Mouse (Mus musculus) stomach, embryonic 14.5 days (tissue): ENCODE data around the gene Tsks. TPM values are rescaled to one million over a fixed set of nuclear protein-coding genes. Genes with fewer than 3 reads are reported as not detected.
A peak's percentile ranks its signal among the peaks of the same experiment; 100 is the strongest.

Source experiments
- ATAC-seq: fragments of 200-750 bp; cut with Nextera tagmentation; 2 replicates; pipeline ENCODE4 v1.8.0; 2017; ENCODE audit warnings: low read depth, moderate TSS enrichment; ENCODE audit not compliant: insufficient number of reproducible peaks, insufficient read depth, low FRiP score
- H3K27ac ChIP-seq: fragments of 300-500 bp; sonication (generic); 2 replicates; pipeline ENCODE4 v1.5.1; 2014; ENCODE audit warnings: mild to moderate bottlenecking, low read length, moderate library complexity, mixed read lengths
- H3K27me3 ChIP-seq: fragments of 300-500 bp; sonication (generic); 2 replicates; pipeline ENCODE4 v1.6.1; 2014; ENCODE audit warnings: low read length, control low read depth, mixed read lengths; ENCODE audit not compliant: control insufficient read depth, insufficient read depth
- H3K36me3 ChIP-seq: fragments of 300-500 bp; sonication (generic); 2 replicates; pipeline ENCODE4 v1.6.1; 2014; ENCODE audit warnings: mild to moderate bottlenecking, control low read depth, low read length, moderate library complexity, mixed read lengths; ENCODE audit not compliant: control insufficient read depth, insufficient read depth
- H3K4me1 ChIP-seq: fragments of 300-500 bp; sonication (generic); 2 replicates; pipeline ENCODE4 v1.6.1; 2014; ENCODE audit warnings: low read length, control low read depth, mixed read lengths; ENCODE audit not compliant: control insufficient read depth, insufficient read depth
- H3K4me2 ChIP-seq: fragments of 300-500 bp; sonication (generic); replicated peaks from 2 replicates; pipeline ENCODE4 v1.6.1; 2014; ENCODE audit warnings: low read depth, low read length, control low read depth
- H3K4me3 ChIP-seq: fragments of 300-500 bp; sonication (generic); 2 replicates; pipeline ENCODE4 v1.5.1; 2014; ENCODE audit warnings: low read depth, low read length, control low read depth
- H3K9ac ChIP-seq: fragments of 300-500 bp; sonication (generic); replicated peaks from 2 replicates; pipeline ENCODE4 v1.6.1; 2014; ENCODE audit warnings: low read depth, mild to moderate bottlenecking, control low read depth, low read length, moderate library complexity, mixed read lengths
- H3K9me3 ChIP-seq: fragments of 300-500 bp; sonication (generic); 2 replicates; pipeline ENCODE4 v1.6.1; 2016; ENCODE audit warnings: low read depth, low read length, control low read depth; ENCODE audit not compliant: control insufficient read depth
- WGBS: fragments of 180-500 bp; shearing (Covaris S2); extraction: QIAGEN DNeasy Blood & Tissue Kit; methylation state at CpG from one replicate; pipeline ENCODE4 v1.1.7; 2014; 5-methylcytosine and 5-hydroxymethylcytosine counted together
- polyA plus RNA-seq: library from polyadenylated mRNA; unstranded; fragments of >200 nt; fragmentation: Nextera tagmentation; extraction: Ambion mirVana; gene quantifications from 2 replicates; pipeline ENCODE4 v1.2.1, GENCODE M21; 2014

The Tsks gene
- polyA plus RNA-seq, result 0.17 TPM in 2 replicates

DNA sequence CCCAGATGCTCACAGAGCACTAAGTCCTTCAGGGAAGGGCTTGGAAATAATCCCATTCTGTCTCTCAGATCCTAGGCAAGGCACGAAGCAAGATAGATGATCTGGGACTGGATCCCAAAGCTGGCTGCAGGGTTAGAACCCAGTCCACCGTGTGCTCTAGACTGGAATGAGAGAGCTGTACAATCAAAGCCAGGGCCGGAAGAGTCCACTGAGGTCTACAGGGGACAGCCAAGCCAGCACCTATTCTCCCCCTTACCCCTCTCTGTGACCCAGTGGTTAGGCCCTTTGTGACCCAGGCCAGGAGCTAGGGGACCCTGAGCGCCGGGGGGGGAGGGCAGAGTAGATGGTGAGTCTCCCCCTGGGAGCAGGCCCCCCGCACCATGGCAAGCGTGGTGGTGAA, at the start of gene Tsks:
Gene Tsks (plus strand): TSS at position 301 of the 400 bp plus-strand sequence.
- H3K4me3 ChIP-seq, result no peak within 1 kb of the TSS
- 78% methylated on average over 7 of the region's 7 CpGs for WGBS
- no peaks in the 10 kb centered on the region for H3K27me3 ChIP-seq
- no peaks in the 10 kb centered on the region for H3K9me3 ChIP-seq
- no peak for ATAC-seq
- no peaks in the 10 kb centered on the region for H3K36me3 ChIP-seq
- no peak within 1 kb of the TSS for H3K4me2 ChIP-seq
- H3K9ac ChIP-seq, result no peak within 1 kb of the TSS
- H3K4me1 ChIP-seq, result no peaks in the 10 kb centered on the region
- no peak within 1 kb of the TSS for H3K27ac ChIP-seq

DNA sequence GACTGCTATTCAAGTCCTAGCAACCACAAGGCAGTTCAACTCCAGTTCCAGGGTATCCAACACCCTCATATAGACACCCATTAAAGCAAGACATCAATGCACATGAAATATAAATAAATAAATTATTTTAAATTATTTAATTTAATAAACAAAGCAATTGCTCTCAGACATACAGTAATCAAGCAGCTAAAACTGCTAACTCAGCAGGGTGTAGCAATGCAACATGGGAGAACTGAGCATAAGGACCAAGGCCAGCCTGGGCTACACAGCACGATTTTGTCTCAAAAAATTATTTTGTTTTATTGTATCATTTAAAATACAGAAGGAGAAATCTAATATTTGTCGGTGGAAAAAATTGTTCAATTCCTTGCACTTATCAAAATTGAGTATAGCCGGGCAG, 48.8 kb upstream of the Tsks start:
- Histone ChIP-seq H3K27ac (no peak overlapping the region), H3K27me3 (no peaks in the 10 kb centered on the region)
- WGBS, result 89% methylated on average over 3 of the region's 3 CpGs

DNA sequence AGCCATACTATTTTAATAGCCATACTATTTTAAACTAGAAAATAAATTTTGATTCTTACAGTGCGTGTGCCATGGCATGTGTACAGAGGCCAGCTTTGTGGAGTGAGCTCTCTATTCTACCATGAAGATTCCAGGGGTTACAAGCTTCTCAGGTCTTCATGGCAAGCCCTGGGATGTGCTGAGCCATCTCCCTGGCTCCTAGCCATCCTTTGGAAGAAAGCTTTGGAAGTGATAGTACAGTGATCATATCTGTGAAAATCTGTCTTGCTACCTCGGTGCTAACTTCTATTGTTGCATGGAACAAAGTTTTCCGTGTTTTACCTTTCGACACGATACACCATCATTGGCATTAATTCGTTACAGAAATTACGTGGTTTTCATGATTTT, 47.8 kb upstream of the Tsks start:
- H3K27ac ChIP-seq, result peak overlapping the region; percentile 15
- H3K27me3 ChIP-seq, result no peaks in the 10 kb centered on the region
- ATAC-seq, result no peak
- peak overlapping the region; percentile 59 for H3K4me3 ChIP-seq
- peaks cover 13% of the 10 kb centered on the region; the same call in 1 of the 2 replicates for H3K36me3 ChIP-seq
- no peaks in the 10 kb centered on the region for H3K9me3 ChIP-seq
- peak overlapping the region; percentile 66 for H3K4me2 ChIP-seq
- H3K9ac ChIP-seq, result no peak overlapping the region
- peaks cover 38% of the 10 kb centered on the region for H3K4me1 ChIP-seq
- WGBS, result 74% methylated on average over 7 of the region's 7 CpGs

More for the DNA sequence above, 48.8 kb upstream of the Tsks start:
- Histone ChIP-seq H3K9ac (no peak overlapping the region), H3K4me3 (no peak overlapping the region), H3K4me1 (peaks cover 38% of the 10 kb centered on the region), H3K9me3 (no peaks in the 10 kb centered on the region), H3K4me2 (no peak overlapping the region), H3K36me3 (peaks cover 5% of the 10 kb centered on the region; the same call in 1 of the 2 replicates)
- no peak for ATAC-seq

DNA sequence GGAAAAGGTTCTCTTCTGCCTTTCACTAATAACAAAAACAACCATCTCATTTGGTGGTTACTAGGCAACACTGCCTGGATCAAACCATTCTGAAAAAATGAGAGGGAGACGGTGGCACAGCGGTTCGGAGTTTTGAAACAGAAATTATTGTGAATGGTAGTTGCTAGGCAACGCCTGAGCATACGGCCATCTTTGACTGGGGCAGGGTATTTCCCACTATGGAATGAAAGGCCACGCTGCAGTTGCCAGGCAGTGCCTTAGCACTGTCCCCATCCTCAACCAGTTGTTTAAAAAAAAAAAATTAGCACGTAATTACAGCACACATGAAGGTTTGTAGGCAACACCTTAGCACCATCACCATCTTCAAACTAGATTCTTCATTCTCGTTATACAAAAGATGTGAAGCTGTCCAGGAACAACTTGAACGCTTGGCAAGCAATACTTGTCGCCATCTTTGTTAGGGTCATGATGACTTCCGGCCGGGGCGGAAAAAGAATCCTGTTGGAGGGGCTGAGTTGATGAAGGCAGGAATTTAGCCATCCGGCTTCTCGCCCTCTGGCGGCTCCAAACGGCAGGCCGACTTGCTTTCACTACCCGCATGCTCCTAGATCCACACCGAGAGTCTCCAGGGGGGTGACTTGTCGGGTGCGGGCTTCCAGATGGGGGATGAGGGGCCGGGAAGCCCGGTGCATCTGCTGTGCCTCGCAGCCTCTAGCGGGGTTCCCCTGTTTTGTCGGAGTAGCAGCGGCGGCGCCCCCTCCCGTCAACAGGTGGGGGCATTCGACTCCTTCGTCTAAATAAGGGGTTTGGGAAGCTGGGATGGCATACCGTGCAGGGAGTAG, 47.2 kb upstream of the Tsks start, which contains the start of gene Fuz:
Gene Fuz (plus strand): TSS at position 487 of the 842 bp plus-strand sequence.
- peaks cover 33% of the 10 kb centered on the region for H3K4me1 ChIP-seq

DNA sequence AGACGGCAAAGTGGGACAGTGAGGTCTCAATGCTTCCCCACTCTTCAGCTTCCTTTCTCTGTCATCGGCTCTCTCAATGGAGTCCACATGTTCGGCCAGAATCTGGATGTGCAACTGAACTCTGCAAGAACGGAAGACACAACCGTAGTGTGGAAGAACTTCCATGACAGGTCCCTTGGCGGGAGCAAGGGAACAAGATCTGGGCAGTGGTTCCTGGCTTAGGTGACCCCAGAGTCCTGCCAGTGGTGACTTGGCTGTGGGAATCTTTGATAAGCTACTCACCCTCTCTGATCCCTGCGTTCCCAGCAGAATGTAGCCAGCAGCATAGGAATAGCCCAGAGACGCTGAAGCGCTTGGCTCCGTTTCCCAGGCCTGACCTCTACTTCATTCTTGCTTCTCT, 46.5 kb upstream of the Tsks start:
- Histone ChIP-seq H3K4me2 (peak overlapping the region; percentile 66), H3K9me3 (no peaks in the 10 kb centered on the region), H3K4me3 (peak overlapping the region; percentile 59), H3K4me1 (peaks cover 30% of the 10 kb centered on the region; the same call in 1 of the 2 replicates), H3K36me3 (peaks cover 11% of the 10 kb centered on the region; the same call in 1 of the 2 replicates), H3K27me3 (no peaks in the 10 kb centered on the region), H3K27ac (peak overlapping the region; percentile 83), H3K9ac (peak overlapping the region; percentile 78)
- no peak for ATAC-seq
- 35% methylated on average over 10 of the region's 10 CpGs for WGBS

More for the DNA sequence above, 47.2 kb upstream of the Tsks start, which contains the start of gene Fuz:
- peak within 1 kb of the TSS; percentile 78 for H3K9ac ChIP-seq
- H3K4me2 ChIP-seq, result peak within 1 kb of the TSS; percentile 66
- WGBS, result 1% methylated on average over 34 of the region's 34 CpGs
- peaks cover 11% of the 10 kb centered on the region; the same call in 1 of the 2 replicates for H3K36me3 ChIP-seq
- H3K27me3 ChIP-seq, result no peaks in the 10 kb centered on the region
- peak within 1 kb of the TSS; percentile 83 for H3K27ac ChIP-seq
- peak within 1 kb of the TSS; percentile 59 for H3K4me3 ChIP-seq
- peak; percentile 44 for ATAC-seq
- H3K9me3 ChIP-seq, result no peaks in the 10 kb centered on the region

DNA sequence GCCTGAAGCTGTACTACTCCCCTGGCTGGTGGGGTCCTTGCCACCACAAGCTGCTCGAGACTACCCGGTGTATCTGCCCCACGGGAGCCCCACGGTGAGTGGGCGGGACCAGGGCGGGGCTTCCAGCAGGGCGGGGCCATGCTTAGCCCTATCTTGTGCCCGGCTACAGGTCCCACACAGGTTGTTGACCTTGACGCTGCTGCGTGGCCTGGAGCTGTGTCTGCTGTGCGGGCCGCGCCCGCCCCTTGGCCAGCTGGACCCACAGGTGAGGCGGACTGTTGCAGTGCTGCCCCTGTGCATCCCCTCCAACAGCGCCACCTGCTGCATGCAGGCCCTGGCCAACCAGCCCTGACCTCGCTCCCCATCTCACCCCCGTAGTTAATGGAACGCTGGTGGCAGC, 44.4 kb upstream of the Tsks start:
- no peak overlapping the region for H3K9ac ChIP-seq
- WGBS, result 36% methylated on average over 19 of the region's 19 CpGs
- H3K36me3 ChIP-seq, result peaks cover 21% of the 10 kb centered on the region
- H3K27me3 ChIP-seq, result no peaks in the 10 kb centered on the region
- ATAC-seq, result 0 out of 2 replicates have a peak, but pooled peaks have one; percentile 1
- H3K4me3 ChIP-seq, result no peak overlapping the region
- H3K27ac ChIP-seq, result no peak overlapping the region
- no peak overlapping the region for H3K4me2 ChIP-seq
- H3K9me3 ChIP-seq, result no peaks in the 10 kb centered on the region
- H3K4me1 ChIP-seq, result peaks cover 26% of the 10 kb centered on the region; the same call in 1 of the 2 replicates

DNA sequence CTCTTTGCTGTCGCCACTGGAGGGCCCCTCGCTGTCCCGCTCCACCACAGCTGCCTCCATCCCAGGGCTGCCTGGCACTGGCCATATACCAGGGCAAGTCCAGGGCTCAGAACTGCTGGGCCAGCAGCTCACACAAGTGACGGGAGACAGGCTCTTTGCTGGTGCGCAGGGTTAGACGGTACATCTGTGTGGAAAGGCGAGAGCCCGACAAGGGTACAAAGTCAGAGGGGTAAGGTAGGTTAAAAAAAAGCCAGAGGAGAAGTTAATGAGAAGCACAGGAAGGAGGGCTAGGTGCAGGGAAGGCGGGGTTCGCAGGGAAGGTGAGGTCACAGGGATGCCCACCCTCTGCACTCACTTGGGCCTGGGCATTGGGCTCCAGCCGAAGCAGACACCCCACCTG, 42.4 kb upstream of the Tsks start:
- H3K36me3 ChIP-seq, result peaks cover 41% of the 10 kb centered on the region
- H3K27me3 ChIP-seq, result no peaks in the 10 kb centered on the region
- no peaks in the 10 kb centered on the region for H3K9me3 ChIP-seq
- ATAC-seq, result no peak
- H3K27ac ChIP-seq, result no peak overlapping the region
- WGBS, result 81% methylated on average over 11 of the region's 11 CpGs
- no peak overlapping the region for H3K4me3 ChIP-seq
- H3K9ac ChIP-seq, result no peak overlapping the region
- H3K4me1 ChIP-seq, result peaks cover 20% of the 10 kb centered on the region; the same call in 1 of the 2 replicates
- H3K4me2 ChIP-seq, result no peak overlapping the region

DNA sequence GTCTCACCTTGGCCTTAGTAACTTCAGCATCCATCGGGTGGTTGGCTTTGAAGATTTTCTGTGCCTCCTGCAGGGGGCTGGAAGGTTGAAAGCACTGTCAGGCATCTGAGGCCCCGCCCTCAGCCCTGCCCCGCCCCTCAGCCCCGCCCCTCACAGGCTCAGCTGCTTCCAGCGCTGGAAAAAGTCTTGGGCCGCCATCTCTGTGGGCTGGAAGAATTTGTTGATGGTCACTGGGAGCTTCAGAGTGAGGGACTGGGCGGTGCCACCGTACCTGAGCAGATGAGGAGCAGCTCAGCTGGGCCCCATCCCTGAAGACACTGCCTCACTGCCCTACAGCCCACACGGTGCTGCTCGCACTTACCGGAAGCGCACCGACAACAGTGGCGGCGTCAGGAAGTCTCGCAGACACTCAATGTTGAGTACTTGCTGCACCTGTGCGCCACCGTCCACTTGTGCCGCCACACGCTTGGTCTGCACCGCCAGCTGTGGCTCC, 41.7 kb upstream of the Tsks start:
- WGBS, result 9% methylated on average over 21 of the region's 21 CpGs
- Histone ChIP-seq H3K9ac (no peak overlapping the region; the same call in 1 of the 2 replicates), H3K4me2 (peak overlapping the region; percentile 46), H3K27me3 (no peaks in the 10 kb centered on the region), H3K9me3 (no peaks in the 10 kb centered on the region), H3K27ac (no peak overlapping the region), H3K4me1 (peaks cover 20% of the 10 kb centered on the region; the same call in 1 of the 2 replicates), H3K36me3 (peaks cover 48% of the 10 kb centered on the region), H3K4me3 (peak overlapping the region; percentile 23)
- peak; percentile 25; the same call in 1 of the 2 replicates for ATAC-seq
